Mouse (Mus musculus) T-helper 1 cell (primary cell): ENCODE measurements at regions not wholly inside any gene's neighbourhood (a gene's known extent, or its start where the extent isn't known, plus 50 kb on each side); places are given as distances from the start of the nearest gene placed in this dataset.

Experiments used
- in situ Hi-C: fragments of 300-600 bp; cut with MboI, MseI; formaldehyde crosslinking; loops from one replicate; pipeline ENCODE4 v1.15.1; 2025; ENCODE audit warnings: high pct_unique_total_duplicates

DNA sequence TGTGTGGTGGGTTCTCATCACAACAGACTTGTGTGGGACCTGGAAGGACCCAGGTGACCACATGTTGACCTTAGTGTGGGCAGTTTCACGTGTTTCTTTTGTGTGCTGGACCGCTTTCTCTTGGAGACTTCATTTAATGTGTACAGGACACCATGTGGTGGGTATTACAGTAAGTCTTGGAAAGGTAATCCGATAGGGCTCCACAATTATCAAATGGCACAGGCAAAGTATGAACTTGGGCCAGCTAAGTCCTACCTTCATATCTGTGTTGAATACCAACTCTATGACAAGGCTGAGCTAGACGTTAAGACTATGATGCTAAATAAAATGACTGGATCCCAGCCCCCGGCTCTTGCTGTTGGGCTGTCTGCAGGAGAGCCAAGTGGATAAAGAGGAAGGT, 173.5 kb downstream of the 1500009L16Rik start:
- in situ Hi-C loops, result no loop called here

DNA sequence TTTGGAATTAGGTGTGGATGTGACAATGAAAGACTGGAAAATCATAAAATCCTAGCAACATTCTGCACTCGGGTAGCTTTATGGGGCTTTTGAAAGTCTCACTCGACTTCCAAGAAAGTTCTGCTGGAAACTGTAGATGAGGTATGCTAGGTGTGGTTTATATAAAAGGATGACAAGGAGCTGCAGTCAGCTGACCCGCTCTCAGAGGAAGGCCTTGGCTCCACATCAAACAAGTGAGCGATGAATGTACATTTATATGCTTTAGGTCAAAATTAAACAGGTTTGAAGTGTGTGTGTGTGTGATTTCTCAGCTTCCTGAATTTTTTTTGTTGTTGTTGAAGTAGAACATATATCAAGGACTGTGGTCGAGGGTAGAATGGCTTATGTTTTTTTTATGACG, 174.9 kb downstream of the 1500009L16Rik start:
- in situ Hi-C loops, result no loop called here

DNA sequence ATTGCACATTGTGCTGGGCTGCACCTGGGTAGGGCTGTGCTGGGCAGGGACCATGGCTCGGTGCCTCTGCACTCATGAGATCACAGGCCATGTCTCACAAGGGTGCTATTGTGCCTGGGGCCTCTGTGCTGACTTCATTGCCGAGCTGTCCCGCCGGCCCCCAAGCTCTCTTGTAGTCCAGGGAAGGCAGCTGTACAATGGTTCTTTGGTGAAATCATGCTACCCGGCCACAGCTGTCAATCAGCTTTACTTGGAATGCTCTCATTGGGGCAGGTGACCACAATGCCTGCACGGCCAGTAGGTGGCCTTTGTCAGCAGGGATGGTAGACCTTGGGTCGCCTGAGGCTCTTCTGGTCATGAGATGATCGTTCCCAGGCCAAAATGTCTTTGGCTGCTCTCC, 184.1 kb downstream of the 1500009L16Rik start:
- in situ Hi-C loops, result no loop called here

DNA sequence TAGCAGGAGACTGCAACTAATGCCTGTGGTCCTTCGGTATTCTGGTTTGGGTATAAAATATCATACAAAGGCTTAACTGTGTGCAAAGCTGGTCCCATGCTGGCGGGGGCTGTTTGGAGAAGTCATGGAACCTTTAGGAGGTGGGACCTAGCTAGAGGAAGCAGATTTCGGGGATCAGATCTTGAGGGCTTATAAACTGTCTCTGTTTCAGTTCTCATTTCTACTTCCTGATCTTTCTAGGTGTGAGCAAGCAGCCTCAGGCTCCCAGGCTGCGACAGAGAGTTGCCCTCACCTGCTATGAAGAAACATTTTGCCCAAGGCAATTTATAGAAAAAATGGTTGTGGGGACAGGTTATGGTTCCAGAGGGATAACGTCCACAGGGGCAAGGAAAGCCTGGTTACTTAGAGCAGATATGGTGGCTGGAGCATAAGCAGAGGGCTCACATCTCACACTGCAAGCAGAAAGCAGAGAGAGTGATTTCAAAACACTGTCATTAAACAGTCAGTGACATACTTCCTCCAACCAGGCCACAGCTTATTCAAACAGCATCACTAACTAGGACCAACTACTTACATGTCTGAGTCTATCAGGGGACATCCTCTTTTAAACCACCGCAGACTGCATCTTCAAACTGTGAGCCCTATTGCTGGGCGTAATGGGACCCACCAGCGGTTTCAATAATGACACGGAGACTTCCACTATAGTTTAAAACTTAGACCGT, 188.1 kb downstream of the 1500009L16Rik start:
- in situ Hi-C loops, result no loop called here

DNA sequence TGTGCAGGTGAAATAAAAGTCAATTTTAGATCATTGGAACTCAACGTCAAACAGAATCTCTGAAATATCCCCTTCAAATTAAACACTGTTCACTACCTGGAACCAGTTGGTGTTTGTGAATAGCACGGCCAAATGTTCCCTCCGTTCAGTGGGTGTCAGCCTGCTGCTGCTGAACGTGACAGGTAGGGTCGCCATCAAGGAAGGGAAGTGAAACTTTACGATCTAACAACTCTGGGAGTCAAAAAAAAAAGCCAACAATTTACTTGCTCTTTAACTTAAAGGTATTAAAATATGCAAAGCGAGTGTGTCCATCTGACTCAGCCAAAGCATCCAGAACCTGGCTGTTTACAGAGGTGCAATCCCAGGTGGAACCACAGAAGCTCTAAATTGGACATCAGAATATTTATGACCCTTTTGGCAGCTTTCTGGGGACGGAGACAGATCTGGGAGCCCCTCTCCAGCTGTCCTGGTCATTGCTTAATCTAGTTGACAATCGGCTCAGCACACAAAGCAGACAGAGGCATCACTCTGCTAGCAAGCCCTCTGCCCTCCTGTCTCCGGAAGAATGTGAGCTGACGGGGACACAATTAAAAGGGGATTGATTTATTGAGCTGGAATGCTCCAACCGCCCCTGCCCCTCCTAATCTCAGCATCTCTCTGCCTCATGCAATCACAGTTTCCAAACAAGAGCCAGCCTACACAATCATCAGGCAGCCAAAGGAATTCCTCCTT, 191.9 kb downstream of the 1500009L16Rik start:
- in situ Hi-C loops, result no loop called here

DNA sequence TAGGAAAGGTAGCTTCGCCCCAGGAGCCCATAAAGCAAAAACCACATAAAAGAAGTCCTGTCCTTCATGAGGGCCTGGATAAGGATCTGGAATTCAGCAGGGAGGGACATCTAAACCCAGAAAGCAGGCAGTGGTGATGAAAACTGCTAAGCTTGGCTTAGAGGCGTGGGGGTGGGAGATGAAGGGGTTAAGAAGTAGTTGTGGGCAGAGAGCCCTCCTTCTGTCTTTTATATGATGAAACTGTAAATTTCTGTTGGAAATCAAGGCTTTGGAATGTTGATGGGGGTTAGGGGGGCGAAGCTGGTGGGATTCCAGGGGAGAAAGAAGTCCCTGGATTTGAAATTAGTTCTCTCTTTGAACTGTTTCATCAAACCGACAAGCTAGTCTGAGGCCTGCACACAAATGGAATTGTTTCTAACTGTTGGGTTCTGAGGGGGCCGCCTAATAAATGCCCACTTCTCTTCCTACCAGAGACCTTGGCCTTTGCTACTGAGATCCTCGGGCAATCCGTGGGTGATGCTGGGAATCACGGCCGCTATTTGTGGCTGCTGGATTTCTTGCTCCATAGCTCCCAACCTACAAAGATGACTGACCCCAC, 192.6 kb downstream of the 1500009L16Rik start:
- in situ Hi-C loops, result no loop called here

DNA sequence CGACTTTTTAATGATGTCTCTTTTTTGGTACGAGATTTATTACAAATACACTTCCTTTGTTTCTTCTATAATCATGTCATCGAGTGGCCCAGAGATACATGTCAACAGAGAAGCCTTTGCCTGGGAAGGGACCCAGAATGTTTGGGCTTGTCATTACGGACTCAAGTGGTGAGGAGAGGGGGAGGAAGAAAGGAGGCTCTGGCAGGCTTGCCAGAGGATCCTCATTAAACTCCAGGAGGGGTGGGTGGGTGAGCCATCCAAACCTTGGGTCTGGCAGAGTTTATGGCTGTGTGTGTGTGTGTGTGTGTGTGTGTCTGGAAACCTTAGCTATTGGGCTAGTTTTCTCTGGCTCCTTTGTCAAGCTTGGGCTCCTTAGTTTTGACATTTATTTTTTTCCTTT, 204.3 kb downstream of the 1500009L16Rik start:
- in situ Hi-C loops, result no loop called here

DNA sequence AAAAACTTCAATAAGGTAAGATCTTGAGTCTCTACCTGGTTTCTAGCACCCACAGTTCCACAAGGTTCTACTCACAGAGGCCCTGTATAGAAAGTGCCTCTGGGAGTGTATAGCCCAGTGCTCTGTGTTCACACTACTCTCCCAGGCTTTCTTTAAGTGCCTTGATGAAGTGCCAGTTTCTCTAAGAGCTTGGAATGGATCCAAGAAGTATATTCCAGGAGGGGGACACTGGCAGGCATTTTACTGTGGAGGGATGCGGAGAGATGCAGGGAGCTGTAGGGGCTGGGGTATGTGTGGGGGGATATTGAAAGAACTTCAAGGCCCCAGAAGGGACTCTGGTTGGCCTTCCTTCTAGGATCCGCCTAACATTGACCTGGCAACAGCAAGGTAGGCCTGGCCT, 204.9 kb downstream of the 1500009L16Rik start:
- in situ Hi-C loops, result no loop called here

DNA sequence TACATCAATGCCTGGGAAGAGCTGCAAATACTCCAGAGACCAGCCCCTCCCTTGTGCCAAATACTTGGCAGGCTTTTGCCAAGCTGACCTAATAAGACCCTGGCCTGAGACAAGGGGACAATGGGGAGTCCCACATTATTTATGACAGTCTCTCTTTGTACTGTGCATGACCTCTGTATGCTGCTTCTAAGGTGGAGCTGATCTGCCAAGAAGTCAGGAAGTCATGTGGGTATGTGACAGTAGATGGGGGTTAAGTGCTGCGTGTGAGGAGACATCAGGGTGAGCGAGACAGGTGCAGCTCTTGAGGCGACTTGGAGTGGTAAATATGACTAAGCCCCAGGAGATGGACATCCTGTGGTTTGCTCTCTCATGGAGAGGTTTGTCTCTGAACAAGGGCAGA, 209.1 kb downstream of the 1500009L16Rik start:
- in situ Hi-C loops, result no loop called here

DNA sequence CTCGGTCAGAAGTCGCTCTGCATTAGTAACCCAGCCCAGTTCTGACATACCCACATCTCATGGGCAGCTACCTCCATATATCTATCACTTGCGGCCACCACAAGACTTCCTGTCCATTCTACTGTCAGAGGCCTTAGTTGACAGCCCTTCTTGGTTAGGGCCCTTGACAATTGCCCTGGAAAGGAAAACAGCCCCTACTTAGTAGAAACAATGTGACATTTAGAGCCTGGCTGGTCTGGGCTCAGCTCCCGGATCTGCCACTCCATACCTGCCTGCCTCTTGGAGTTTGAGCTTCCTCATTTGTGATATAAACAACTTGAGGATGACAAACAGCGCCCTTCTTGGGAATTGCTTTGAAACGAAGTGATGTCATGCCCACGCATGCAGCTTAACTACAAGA, 210.5 kb downstream of the 1500009L16Rik start:
- in situ Hi-C loops, result no loop called here

DNA sequence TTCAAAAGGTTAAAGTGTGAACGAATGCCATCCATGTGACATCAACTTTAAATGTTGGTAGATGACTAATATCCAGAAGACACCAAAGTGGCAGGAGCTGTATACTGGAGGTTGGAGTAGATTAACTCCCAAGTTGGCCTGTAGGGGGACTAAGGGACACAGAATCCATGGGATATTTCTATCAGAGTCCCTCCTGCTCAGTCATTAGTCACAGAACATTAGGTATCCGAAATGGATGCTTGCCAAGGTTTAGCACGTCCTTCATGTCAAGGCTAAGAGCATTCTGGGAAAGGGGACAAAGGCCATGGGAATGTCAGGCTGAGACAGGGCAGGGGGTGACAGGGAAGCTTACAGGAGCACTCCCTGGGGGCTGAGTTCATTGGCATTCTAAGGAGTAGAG, 211.8 kb downstream of the 1500009L16Rik start:
- in situ Hi-C loops, result no loop called here

DNA sequence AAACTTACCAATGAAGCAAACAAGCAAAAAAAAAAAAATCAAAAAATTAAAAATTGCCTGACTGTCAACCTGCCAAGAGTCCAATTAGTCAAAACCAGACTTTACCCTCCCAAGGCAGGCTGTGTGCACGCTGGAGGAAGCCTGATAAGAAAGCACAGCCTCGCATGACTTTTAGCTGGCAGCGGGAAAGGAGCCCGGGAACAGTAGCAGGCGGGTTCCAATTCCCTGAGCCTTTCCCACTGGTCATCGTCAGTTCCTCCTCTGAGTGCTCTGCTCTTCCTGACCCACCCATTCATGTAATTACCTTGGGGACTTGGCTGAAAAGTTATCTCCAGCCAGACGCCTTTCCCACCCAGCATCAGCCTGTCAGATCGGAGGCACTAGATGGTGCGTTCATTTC, 214.5 kb downstream of the 1500009L16Rik start:
- in situ Hi-C loops, result no loop called here

DNA sequence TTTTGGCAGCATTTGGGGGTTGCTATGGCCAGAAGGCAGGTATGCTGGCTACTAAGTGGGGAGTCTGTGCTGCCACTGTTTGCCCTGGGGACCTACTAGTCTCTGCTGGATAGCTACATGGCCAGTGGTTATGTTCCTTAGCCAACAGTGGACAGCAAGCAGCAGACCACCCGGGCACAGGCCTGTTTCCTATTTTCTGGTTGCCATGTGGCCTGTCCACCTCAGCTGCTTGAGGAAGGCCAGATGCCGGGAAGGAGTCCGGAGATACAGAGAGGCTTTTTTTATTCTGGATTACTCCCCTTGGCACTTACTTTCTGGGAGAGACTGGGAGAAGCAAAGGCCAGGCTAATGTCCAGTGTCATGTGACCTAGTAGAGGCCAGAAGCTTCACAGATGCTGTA, 219.4 kb downstream of the 1500009L16Rik start:
- in situ Hi-C loops, result no loop called here

DNA sequence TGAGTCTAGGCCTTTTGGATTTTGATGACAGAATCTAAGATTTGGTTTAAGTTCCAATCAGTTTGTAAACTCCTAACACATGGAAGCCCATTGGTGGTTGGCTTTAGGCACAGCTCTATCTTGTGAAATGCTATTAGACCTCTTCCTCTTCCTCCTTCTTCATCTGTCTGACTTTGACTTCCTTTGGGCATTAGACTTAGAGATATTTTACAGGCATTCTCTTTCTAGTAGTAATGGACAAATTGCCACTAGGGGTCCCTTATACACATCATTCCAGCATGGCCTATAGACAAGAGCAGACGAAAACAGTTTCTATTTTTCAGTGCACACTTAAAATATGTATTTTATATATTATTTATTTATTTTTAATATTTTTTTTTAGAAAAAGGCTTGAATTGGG, 221.5 kb downstream of the 1500009L16Rik start:
- in situ Hi-C loops, result no loop called here

DNA sequence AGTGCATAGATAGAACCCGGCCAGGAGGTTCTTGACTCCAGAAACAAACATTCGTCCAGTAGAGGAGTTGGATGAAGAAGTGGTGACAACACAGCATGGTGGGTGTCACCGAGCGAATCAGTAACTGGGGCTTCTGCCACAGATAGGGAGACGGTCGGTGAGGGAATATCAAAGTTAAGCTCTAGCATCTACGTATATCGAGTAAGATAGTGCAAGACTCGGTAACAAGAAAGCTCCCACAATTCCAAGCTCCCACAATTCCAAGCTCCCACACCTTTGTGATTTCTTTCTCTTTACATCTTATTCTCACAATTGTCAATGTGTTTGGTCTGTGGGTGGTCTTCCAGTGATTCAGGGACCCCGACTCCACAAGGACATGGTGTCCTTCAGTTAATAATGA, 222.2 kb downstream of the 1500009L16Rik start:
- in situ Hi-C loops, result no loop called here

DNA sequence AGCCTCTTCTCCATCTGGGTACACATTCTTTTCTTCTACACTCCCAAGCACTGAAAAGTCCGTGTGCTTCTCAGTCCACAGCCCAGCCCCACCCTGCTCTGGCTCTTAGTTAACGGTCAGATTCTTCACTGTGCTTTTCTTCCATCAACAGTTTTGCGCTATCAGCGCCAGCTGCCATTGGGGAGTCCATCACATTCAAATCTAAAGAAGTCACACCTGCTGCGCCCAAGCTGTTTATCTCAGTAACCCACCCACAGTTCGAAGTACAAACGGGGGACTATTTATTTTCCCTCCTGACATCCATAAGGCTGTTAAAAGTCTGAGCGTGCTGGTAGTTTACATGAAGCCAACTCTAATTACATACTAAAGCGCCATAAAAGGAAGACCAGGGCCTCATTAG, 222.8 kb downstream of the 1500009L16Rik start:
- in situ Hi-C loops, result no loop called here

DNA sequence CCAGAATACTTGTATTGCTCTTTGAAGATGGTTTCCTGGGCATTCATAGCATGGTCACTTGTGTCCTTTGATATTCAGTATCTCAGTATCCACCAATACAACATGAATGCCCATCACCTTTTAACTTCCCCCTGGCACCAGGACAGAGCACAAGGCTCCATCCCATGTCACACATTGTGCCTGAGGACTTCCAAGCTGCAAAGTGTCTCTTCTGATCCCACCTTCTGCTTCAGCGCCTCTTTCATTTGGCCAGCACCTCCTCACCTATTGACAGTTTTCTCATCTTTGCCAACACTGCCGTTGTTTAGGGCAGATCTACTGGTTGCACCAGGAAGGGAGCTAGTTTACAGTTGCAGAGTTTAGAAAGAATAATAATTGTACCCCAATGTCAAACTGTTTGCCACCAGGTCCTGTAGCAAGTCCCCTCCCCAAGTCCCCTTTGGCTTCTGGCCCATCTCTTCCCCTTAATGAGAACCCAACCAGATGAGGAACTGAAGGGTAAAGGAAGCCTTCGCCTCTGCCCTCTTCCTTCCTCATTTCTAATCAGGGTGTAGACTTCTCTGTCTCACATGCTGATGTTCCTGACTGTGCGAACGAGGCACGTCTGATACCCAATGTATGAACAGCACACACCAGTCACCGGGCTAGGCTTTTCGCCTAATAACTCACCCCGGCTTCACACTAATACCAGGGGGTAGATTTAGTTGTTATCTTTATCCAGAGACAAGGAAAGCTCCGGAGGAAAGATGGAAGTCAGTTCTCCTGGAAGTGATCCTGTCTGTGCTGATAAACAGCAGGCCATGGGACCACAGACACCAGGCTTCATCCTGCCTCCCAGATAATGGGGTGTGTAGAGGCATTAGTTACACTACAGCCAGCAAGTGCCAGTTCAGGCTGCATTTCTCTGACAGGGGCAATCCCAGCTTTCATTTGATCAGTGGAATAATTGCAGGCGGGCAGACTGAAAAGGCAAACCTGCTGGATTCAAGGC, 223.8 kb downstream of the 1500009L16Rik start:
- in situ Hi-C loops, result no loop called here

DNA sequence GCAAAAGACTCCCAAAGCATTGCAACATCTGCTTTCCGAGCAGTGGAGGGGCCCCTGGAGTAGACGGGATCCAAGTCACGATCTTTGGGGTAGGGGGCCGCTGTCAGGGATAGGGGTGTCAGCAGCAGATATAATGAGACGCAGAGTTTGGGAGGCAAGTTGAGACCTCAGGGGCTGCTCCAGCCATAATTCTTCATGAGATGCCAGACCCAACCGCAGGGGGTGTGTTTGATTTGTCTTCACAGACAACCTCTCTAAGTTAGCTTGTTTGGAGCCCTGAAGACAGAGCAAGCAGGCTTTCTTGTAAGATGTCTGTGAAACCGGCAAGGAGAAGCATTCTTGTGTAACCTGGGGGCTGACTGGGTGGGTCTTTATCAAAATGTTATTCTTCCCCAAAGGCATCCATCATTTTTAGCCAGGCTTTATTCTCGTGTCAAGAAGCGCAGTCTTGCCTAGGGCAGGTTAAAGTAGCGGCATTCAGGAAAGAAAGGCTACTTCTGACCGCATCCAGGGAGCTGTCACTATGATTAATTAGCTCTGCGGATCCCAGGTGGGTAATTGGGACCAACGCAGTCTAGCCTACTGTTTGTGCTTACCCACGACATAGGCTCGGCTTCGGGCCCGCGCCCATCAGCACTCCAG, 234.6 kb downstream of the 1500009L16Rik start:
- in situ Hi-C loops, result no loop called here

DNA sequence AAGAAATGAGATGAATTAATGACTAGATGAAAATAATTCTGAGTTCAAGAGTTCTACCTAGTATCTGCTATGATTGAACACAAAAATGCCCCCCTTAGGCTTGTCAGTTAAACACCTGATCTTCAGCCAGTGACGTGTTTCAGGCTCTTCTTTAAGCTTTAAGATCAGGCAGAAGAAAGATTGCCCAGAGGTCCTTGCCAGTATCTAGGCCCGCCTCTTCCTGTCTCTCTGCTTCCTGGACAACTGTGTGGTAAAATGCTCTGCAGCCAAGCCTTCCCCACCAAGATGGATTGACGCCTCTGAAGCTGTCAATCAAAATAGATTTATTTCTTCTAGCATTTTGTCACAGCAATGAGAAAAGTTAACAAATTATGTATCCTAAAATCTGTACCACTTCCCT, 235.7 kb downstream of the 1500009L16Rik start:
- in situ Hi-C loops, result no loop called here

DNA sequence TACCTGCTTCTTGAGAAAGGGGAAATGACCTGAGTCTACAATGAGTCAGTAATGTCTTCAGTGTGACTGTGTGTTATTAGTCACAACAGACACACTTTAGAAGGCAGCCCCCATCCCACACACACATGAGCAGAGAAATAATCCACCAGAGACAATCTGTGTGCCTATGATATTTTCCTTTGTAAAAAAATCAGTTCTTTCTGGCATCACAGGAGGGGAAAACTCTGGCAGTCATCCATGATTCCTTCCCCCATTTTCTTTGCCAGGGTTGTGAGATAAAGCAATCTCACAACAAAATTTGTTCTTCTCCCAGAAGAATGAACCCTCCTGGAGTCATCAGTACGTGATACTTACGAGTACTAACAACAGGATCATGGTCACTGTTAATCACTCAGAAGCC, 236.2 kb downstream of the 1500009L16Rik start:
- in situ Hi-C loops, result no loop called here

DNA sequence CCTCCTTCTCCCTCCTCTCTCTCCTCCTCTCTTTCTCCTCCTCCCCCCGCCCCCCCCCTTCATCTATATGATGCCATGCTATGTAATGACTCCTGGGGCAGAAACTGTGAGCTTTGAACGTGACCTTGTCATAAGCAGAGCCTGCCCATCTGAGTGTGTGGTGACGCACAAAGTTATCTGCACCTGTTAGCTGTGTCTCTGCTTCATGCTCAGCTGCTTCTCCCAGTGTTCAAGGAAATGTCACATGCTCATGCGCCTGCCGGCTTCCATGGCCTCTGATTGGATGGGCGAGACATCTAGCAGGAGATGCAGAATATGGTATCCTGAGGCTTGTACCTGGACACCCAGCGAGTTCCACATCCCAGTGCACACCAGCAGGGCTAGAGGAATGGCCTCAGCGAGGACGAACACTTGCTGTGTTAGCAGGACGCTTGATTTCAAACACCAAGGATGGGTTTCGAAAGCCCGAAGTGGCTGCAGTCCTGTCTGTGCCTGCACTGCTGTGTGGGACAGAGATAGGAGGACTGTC, 240.6 kb downstream of the 1500009L16Rik start:
- in situ Hi-C loops, result no loop called here
